Mouse (Mus musculus) adrenal gland, adult (tissue): ENCODE results near the gene Slc38a5.

Source experiments
- DNase-seq, 2 experiments: peaks; one replicate each; pipeline ENCODE4 v3.0.0; 2022 to 2023; ENCODE audit warnings: low spot score in 1 of 2; ENCODE audit not compliant: inconsistent age in 2 of 2

Slc38a5 gene

DNA sequence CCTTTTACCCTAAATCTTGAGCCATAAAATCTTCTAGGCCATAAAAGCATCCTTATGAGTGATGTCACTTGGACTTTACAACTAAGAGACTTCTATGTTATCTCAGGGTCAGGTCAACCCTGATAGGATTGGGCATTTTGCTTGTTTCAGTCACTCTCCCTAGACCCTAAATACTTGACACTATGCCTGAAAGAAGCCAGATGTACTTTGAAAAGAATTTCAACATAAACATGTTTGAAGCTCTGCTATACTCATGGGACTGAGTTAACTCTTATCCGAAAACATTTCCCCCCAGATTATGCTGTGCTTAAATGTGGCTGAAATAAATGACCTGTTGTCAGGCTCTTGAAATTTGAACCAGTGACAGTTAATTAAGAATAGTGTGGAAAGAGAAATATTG is 38.4 kb downstream of the Slc38a5 start:
- no peak for DNase-seq

DNA sequence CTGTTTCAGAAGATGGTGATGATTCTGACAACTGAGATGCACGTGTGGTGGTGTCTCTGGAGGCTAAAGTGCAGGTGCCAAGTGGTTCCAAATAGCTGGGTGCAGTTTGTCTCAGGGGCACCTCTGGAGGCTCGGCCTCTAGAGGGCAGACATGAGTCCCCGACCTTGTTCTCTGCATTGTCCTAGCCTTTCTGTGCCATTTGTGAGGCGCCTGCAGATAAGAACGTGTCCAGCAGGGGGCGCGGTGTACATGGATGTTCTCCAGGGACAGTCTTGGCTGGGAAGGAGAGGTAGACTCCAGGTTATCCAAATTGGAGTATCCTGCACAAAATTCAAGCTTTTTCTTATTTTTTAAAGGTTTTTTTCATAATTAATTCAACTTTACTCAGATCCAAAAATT is 44.0 kb downstream of the Slc38a5 start:
- peak; percentile 29 to 77 for DNase-seq

DNA sequence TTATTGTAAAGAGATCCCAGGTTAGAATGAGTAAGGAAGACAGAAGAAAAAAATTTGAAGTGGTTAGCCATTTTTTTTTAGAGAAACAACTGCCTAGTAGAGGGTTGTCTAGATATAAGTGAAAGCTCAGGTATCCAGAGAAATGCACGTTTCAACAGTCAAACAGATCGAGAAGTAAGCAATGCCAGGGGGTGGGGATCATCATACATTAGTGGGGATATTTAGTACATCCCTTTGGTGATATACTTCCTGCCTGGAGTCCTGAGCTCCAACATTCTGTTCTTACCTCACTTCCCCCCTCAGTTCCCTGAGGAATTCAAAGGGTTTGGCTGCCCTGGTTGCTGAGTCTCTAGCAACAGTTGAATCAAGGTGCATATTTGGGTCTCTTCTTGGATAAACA is 56.2 kb downstream of the Slc38a5 start, which contains the start of gene Ssxb10:
Ssxb10 (plus strand) TSS at position 301 of the 400 bp plus-strand sequence.
- no peak for DNase-seq
